Mouse (Mus musculus): ENCODE results near the gene Slc22a8.

The Slc22a8 gene

GRCm38 (mm10) chr19:8597269-8597668 lies 6.2 kb downstream of the Slc22a8 start:
- in situ Hi-C loops (cut with MboI) = no loop called here

GRCm38 (mm10) chr19:8599229-8599628 lies 8.2 kb downstream of the Slc22a8 start:
- in situ Hi-C loops (cut with MboI) = no loop called here

- in situ Hi-C loops (cut with MboI) = no loop called here
Observed at GRCm38 (mm10) chr19:8601922-8602321, 10.9 kb downstream of the Slc22a8 start.

GRCm38 (mm10) chr19:8602914-8603313 lies 11.9 kb downstream of the Slc22a8 start:
- in situ Hi-C loops (cut with MboI) = no loop called here

GRCm38 (mm10) chr19:8604536-8605240 lies 13.6 kb downstream of the Slc22a8 start:
- in situ Hi-C loops (cut with MboI) = no loop called here

- in situ Hi-C loops (cut with MboI) = no loop called here
Observed at GRCm38 (mm10) chr19:8605241-8605558, 14.1 kb downstream of the Slc22a8 start.

- in situ Hi-C loops (cut with MboI) = no loop called here
Observed at GRCm38 (mm10) chr19:8611358-8612123, 20.5 kb downstream of the Slc22a8 start.

DNA sequence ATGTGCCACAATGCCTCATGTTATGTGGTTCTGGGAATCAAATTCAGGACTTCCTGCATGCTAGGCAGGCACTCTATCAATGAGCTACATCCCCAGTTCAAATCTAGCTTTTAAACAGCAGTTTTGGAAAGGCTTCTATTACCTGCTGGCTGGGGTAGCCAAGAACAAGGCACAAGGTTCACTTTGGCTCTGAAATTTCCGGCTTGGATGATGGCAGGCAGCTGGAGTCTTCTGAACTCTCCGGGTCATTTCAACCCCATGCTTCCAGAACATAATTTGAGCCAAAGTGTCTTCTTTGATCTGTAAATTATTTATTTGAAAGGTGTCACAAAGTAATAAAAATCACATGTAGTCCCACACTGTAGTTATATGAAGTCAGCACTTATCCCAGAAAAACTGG lies 22.1 kb downstream of the Slc22a8 start:
- in situ Hi-C loops (cut with MboI) = no loop called here

GRCm38 (mm10) chr19:8614343-8614742 lies 23.3 kb downstream of the Slc22a8 start:
- in situ Hi-C loops (cut with MboI) = no loop called here

GRCm38 (mm10) chr19:8616314-8616713 lies 25.3 kb downstream of the Slc22a8 start:
- in situ Hi-C loops (cut with MboI) = no loop called here

- in situ Hi-C loops (cut with MboI) = no loop called here
Observed at GRCm38 (mm10) chr19:8617904-8618303, 26.9 kb downstream of the Slc22a8 start, which contains the start of gene Slc22a6. Gene Slc22a6 (plus strand): TSS chr19:8618039.

GRCm38 (mm10) chr19:8621098-8621497 lies 30.0 kb downstream of the Slc22a8 start:
- in situ Hi-C loops (cut with MboI) = no loop called here

DNA sequence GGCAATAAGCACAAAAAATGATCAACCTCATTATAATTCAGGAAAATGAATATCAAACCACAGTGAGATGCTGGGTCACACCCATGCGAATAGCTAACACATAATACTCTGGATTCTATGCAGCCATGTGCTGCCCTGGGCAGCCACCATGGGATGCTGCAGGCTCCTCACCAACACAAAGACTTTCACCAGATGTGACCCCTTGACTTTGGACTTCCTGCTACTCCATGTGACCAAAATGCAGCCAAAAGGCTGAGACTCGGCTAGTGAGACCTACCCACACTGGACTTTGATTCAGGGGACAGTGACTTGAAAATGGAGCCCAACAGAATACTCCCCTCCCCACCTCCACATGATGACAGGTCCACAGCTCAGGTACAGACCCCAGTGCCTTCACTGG lies 39.2 kb downstream of the Slc22a8 start:
- in situ Hi-C loops (cut with MboI) = no loop called here

DNA sequence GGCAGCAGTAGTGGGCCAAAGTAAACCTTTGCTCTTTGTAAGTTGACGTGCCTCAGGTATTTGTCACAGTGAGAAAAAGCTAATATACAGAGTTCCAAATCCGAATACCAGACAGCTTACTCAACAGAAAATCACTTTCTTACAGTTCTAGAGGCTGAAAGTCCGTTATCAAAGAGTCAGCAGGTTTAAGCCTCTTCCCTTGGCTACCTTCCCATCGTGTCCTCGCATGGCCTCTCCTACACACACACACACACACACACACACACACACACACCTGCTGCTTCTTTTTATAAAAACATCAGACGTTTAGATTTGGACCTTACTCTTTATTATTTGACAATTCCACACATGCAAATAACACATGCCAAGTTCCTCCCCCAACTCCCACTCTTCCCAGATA lies 39.8 kb downstream of the Slc22a8 start:
- in situ Hi-C loops (cut with MboI) = no loop called here

GRCm38 (mm10) chr19:8632029-8632428 lies 41.0 kb downstream of the Slc22a8 start:
- in situ Hi-C loops (cut with MboI) = no loop called here

DNA sequence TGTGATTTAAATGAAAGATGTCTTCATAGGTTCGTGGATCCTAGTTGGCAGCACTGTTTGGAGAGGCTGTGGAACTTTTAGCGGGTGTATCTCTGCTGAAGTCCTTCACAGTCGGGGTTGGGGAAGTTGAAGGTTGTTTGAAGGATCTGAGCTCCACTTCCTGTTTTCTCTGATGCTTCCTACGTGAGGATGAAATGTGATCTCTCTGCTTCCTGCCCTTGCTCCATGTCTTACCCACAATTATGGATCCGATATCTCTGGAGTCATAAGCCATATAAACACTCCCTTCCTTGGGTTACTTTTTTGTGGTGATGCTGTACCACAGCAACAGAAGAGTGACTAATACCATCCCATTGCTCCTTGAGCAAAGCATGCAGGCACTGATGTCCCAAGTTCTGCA lies 51.0 kb downstream of the Slc22a8 start:
- in situ Hi-C loops (cut with MboI) = no loop called here

DNA sequence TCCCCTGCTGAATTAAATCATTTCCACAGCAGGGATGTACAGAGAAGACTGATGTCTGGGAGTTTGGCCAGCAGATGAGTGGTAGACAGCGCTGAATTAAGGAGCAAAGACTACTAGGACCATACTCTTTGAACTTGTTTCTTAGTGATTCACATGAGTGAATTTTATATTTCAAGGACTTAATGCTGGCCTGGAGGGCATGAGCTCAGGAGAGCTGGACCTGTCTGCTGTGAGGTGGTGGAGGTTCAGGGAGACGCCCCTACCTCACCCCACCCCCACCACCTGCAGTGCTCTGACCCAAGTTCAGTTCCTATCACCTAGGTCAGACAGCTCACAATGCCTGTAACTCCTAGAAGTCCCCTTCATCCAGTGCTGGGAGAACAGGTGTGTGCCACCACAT lies 55.3 kb downstream of the Slc22a8 start:
- in situ Hi-C loops (cut with MboI) = no loop called here

- in situ Hi-C loops (cut with MboI) = no loop called here
Observed at GRCm38 (mm10) chr19:8655833-8656232, 64.8 kb downstream of the Slc22a8 start.

- in situ Hi-C loops (cut with MboI) = no loop called here
Observed at GRCm38 (mm10) chr19:8656341-8656740, 65.3 kb downstream of the Slc22a8 start.

Data from mature B cell (primary cell).